Mouse (Mus musculus): ENCODE measurements at regions not wholly inside any gene's neighbourhood (a gene's known extent, or its start where the extent isn't known, plus 50 kb on each side); places are given as distances from the start of the nearest gene placed in this dataset.

DNA sequence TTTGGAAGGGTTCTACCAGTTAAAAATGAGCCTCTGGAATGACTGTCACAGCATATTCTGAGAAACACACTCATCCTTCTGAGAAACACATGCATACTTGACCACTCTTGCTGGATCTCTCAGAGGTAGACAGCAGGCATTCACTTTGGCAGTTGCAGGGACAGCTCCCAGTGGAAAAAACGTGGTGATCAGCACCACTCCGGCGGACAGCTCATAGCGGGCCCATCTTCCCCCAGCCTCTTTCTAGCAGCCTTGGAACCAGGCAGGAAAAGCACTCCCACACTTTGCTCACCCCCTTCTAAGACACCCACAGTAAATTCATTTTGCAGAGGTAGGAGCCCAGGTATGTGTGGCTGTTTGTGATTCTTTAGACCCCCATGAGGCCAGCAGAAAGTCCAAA is 442.7 kb downstream of the Prss52 start:
- no peaks in the 10 kb centered on the region for H3K36me3 ChIP-seq (ENCODE audit: control insufficient read depth, insufficient read depth)
- 0% methylated on average over 4 of the region's 4 CpGs for WGBS
- TF ChIP-seq CTCF (IDR thresholded peaks at IDR 0.05; ENCODE audit: low read depth): no peak
- H3K4me1 ChIP-seq (replicated peaks; ENCODE audit: control insufficient read depth, insufficient read depth, low read length): no peaks in the 10 kb centered on the region
- H3K9ac ChIP-seq (ENCODE audit: low read depth, low read length): no peak overlapping the region
- ATAC-seq: no peak
- H3K4me3 ChIP-seq (ENCODE audit: low read depth, low read length): no peak overlapping the region
- H3K4me2 ChIP-seq (replicated peaks; ENCODE audit: low read depth): no peak overlapping the region
- H3K27me3 ChIP-seq (replicated peaks; ENCODE audit: control insufficient read depth, insufficient read depth, low read length): no peaks in the 10 kb centered on the region
- no peak overlapping the region for H3K27ac ChIP-seq (ENCODE audit: low read depth, low read length)
- no peaks in the 10 kb centered on the region for H3K9me3 ChIP-seq (ENCODE audit: control insufficient read depth)

- WGBS: 61% methylated on average over 4 of the region's 4 CpGs
- Histone ChIP-seq H3K27me3 (replicated peaks; ENCODE audit: control insufficient read depth, insufficient read depth, low read length) (no peaks in the 10 kb centered on the region), H3K4me1 (replicated peaks; ENCODE audit: control insufficient read depth, insufficient read depth, low read length) (no peaks in the 10 kb centered on the region), H3K9me3 (ENCODE audit: control insufficient read depth) (no peaks in the 10 kb centered on the region), H3K4me2 (replicated peaks; ENCODE audit: low read depth) (no peak overlapping the region), H3K4me3 (ENCODE audit: low read depth, low read length) (no peak overlapping the region), H3K9ac (ENCODE audit: low read depth, low read length) (no peak overlapping the region), H3K36me3 (ENCODE audit: control insufficient read depth, insufficient read depth) (no peaks in the 10 kb centered on the region), H3K27ac (ENCODE audit: low read depth, low read length) (no peak overlapping the region)
- no peak for TF ChIP-seq CTCF (IDR thresholded peaks at IDR 0.05; ENCODE audit: low read depth)
- ATAC-seq: no peak
Measured at GRCm38 (mm10) chr14:64552951-64553350, 448.9 kb downstream of the Prss52 start.

DNA sequence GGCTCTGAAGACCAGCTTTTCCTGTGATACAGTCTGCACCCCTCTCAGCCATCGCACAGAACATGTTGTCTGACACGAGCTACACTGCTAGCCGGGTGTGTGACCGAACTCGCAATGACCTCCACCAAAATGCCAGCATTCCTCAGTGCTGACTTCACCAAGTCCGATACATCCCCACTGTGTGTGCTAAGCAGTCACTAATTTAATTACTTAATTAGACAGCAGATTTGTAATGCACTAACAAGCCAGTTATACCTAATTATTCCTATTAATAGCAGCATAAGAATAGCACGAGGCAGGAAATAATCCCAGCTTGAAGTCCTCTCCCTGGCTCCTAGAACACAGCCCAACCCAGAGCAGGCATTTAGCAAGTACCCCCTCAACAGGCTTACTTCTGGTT is 452.0 kb downstream of the Prss52 start:
- H3K36me3 ChIP-seq (ENCODE audit: control insufficient read depth, insufficient read depth): no peaks in the 10 kb centered on the region
- no peaks in the 10 kb centered on the region for H3K4me1 ChIP-seq (replicated peaks; ENCODE audit: control insufficient read depth, insufficient read depth, low read length)
- no peak overlapping the region for H3K4me3 ChIP-seq (ENCODE audit: low read depth, low read length)
- no peak overlapping the region for H3K27ac ChIP-seq (ENCODE audit: low read depth, low read length)
- 81% methylated on average over 7 of the region's 7 CpGs for WGBS
- TF ChIP-seq CTCF (IDR thresholded peaks at IDR 0.05; ENCODE audit: low read depth): no peak
- no peak overlapping the region for H3K4me2 ChIP-seq (replicated peaks; ENCODE audit: low read depth)
- no peaks in the 10 kb centered on the region for H3K27me3 ChIP-seq (replicated peaks; ENCODE audit: control insufficient read depth, insufficient read depth, low read length)
- ATAC-seq: no peak
- H3K9me3 ChIP-seq (ENCODE audit: control insufficient read depth): no peaks in the 10 kb centered on the region
- no peak overlapping the region for H3K9ac ChIP-seq (ENCODE audit: low read depth, low read length)

GRCm38 (mm10) chr14:64557453-64557852 is 453.4 kb downstream of the Prss52 start:
- Histone ChIP-seq H3K9me3 (ENCODE audit: control insufficient read depth) (no peaks in the 10 kb centered on the region), H3K4me3 (ENCODE audit: low read depth, low read length) (no peak overlapping the region), H3K4me1 (replicated peaks; ENCODE audit: control insufficient read depth, insufficient read depth, low read length) (no peaks in the 10 kb centered on the region), H3K4me2 (replicated peaks; ENCODE audit: low read depth) (no peak overlapping the region), H3K36me3 (ENCODE audit: control insufficient read depth, insufficient read depth) (no peaks in the 10 kb centered on the region), H3K9ac (ENCODE audit: low read depth, low read length) (no peak overlapping the region), H3K27me3 (replicated peaks; ENCODE audit: control insufficient read depth, insufficient read depth, low read length) (no peaks in the 10 kb centered on the region), H3K27ac (ENCODE audit: low read depth, low read length) (no peak overlapping the region)
- ATAC-seq: no peak
- peak; percentile 24 for TF ChIP-seq CTCF (IDR thresholded peaks at IDR 0.05; ENCODE audit: low read depth)
- WGBS: 75% methylated on average over 6 of the region's 6 CpGs

DNA sequence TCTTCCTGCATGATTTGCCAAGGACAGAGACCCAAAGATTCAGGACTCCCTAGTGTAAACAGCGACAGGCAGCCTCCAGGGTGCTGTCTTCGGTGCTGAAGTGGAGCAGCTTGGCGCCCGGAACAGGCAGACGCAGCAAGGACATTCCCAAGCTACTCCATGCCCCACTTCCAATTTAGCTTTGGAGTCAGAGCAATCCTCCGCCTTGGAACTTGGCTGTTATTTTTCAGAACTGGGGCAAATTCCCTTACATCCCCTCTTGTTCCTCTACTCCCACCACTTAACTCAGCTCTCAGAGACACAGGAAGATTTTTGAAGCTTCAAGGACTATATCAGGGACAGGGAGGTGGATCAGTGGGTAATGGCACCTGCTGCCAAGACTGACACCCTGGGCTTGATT is 464.6 kb downstream of the Prss52 start:
- no peak overlapping the region for H3K4me3 ChIP-seq (ENCODE audit: low read depth, low read length)
- H3K27me3 ChIP-seq (replicated peaks; ENCODE audit: control insufficient read depth, insufficient read depth, low read length): no peaks in the 10 kb centered on the region
- no peak overlapping the region for H3K4me2 ChIP-seq (replicated peaks; ENCODE audit: low read depth)
- no peaks in the 10 kb centered on the region for H3K4me1 ChIP-seq (replicated peaks; ENCODE audit: control insufficient read depth, insufficient read depth, low read length)
- H3K9ac ChIP-seq (ENCODE audit: low read depth, low read length): no peak overlapping the region
- H3K27ac ChIP-seq (ENCODE audit: low read depth, low read length): no peak overlapping the region
- H3K9me3 ChIP-seq (ENCODE audit: control insufficient read depth): no peaks in the 10 kb centered on the region
- 0 out of 2 replicates have a peak, but pooled peaks have one; percentile 4 for TF ChIP-seq CTCF (IDR thresholded peaks at IDR 0.05; ENCODE audit: low read depth)
- WGBS: 7% methylated on average over 6 of the region's 6 CpGs
- ATAC-seq: no peak
- no peaks in the 10 kb centered on the region for H3K36me3 ChIP-seq (ENCODE audit: control insufficient read depth, insufficient read depth)

DNA sequence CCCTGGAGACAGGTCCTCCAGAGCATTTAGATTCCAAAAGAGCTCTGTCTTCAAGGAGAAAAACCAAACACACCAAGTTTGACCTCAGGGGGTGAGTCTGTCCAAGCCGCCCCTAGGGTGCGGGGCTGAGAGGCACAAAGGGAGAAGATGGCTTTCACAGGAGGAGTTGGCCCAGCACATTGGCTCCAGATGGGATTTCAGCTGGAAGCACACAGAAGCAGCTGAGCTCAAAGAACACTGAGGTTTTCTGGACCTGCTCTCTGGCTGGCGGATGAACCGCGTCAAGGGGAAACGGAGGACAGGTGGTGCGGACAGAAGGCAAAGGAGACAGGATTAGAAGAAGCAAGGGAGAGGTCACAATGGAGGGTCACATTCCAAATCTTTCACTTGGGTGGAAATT is 466.9 kb downstream of the Prss52 start:
- 91% methylated on average over 7 of the region's 7 CpGs for WGBS
- no peak overlapping the region for H3K4me2 ChIP-seq (replicated peaks; ENCODE audit: low read depth)

GRCm38 (mm10) chr14:64572756-64573155 is 468.7 kb downstream of the Prss52 start:
- WGBS: 78% methylated on average over 2 of the region's 2 CpGs
- Histone ChIP-seq H3K4me3 (ENCODE audit: low read depth, low read length) (no peak overlapping the region), H3K36me3 (ENCODE audit: control insufficient read depth, insufficient read depth) (no peaks in the 10 kb centered on the region), H3K27me3 (replicated peaks; ENCODE audit: control insufficient read depth, insufficient read depth, low read length) (0 out of 2 replicates have a peak, but pooled peaks cover 5% of the 10 kb centered on the region), H3K9me3 (ENCODE audit: control insufficient read depth) (no peaks in the 10 kb centered on the region), H3K4me1 (replicated peaks; ENCODE audit: control insufficient read depth, insufficient read depth, low read length) (no peaks in the 10 kb centered on the region), H3K9ac (ENCODE audit: low read depth, low read length) (no peak overlapping the region), H3K27ac (ENCODE audit: low read depth, low read length) (no peak overlapping the region), H3K4me2 (replicated peaks; ENCODE audit: low read depth) (no peak overlapping the region)
- no peak for TF ChIP-seq CTCF (IDR thresholded peaks at IDR 0.05; ENCODE audit: low read depth)
- no peak for ATAC-seq

More for the DNA sequence above, 466.9 kb downstream of the Prss52 start:
- Histone ChIP-seq H3K27ac (ENCODE audit: low read depth, low read length) (no peak overlapping the region), H3K9ac (ENCODE audit: low read depth, low read length) (no peak overlapping the region), H3K36me3 (ENCODE audit: control insufficient read depth, insufficient read depth) (no peaks in the 10 kb centered on the region), H3K9me3 (ENCODE audit: control insufficient read depth) (no peaks in the 10 kb centered on the region), H3K27me3 (replicated peaks; ENCODE audit: control insufficient read depth, insufficient read depth, low read length) (no peaks in the 10 kb centered on the region), H3K4me1 (replicated peaks; ENCODE audit: control insufficient read depth, insufficient read depth, low read length) (no peaks in the 10 kb centered on the region), H3K4me3 (ENCODE audit: low read depth, low read length) (no peak overlapping the region)
- no peak for ATAC-seq
- TF ChIP-seq CTCF (IDR thresholded peaks at IDR 0.05; ENCODE audit: low read depth): no peak

Data from intestine, postnatal 0 days (tissue).